Mouse (Mus musculus) liver, adult 2 months (tissue): ENCODE measurements around the gene Pcbp2.

Experiments
- CTCF ChIP-seq: fragments of 200-500 bp; IDR thresholded peaks from 2 replicates; pipeline ENCODE4 v1.5.1; 2011; ENCODE audit warnings: low read depth, low read length, control low read depth
- POLR2A ChIP-seq: fragments of 200-500 bp; IDR thresholded peaks from 2 replicates; pipeline ENCODE4 v1.6.1; 2011; ENCODE audit warnings: low read length, control low read depth; ENCODE audit not compliant: insufficient read depth; ENCODE audit errors: extremely low read depth

GRCm38 (mm10) chr15:102502254-102502840, 32.0 kb downstream of the Pcbp2 start:
- TF ChIP-seq CTCF: no peak
- no peak for TF ChIP-seq POLR2A
